In the genomic region with DNA sequence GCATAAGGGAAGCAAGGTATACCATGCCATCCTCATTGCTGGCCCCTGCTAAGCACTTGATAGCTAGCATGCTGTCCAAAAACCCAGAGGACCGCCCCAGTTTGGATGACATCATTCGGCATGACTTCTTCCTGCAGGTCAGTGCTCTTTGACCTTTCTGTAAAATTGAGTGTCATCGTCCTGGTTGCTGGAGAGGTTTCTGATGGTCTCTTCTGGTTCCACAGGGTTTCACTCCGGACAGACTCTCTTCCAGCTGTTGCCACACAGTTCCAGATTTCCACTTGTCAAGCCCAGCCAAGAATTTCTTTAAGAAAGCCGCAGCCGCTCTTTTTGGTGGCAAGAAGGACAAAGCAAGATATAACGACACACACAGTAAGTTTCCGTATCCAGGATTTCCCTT, we compare ENCODE assay signal across 11 mouse cellular contexts. TPM values are rescaled to one million over a fixed set of nuclear protein-coding genes. Genes with fewer than 3 reads are reported as not detected.
DNase-seq lines count a peak whose midpoint lies in the region; ATAC-seq lines count a peak whose summit lies in the region.
"Had no signal": no experiment of that assay in that cellular context is flagged by ENCODE, and none has a peak within 500 bp of the region (broad histone marks: within the 10 kb centered on the region; RNA-seq: fewer than 3 reads in every experiment).

No protein-coding gene starts in this region.

- ATAC-seq in heart, embryonic 14.5 days (ENCODE audit: insufficient number of reproducible peaks, insufficient read depth, low FRiP score, low read depth), result no peak
- ATAC-seq in embryonic facial prominence, embryonic 14.5 days (ENCODE audit: low read depth), result no peak
- ATAC-seq in limb, embryonic 11.5 days (ENCODE audit: insufficient number of reproducible peaks, low FRiP score, low TSS enrichment, low read depth), result no peak
- no peak for ATAC-seq in midbrain, embryonic 15.5 days (replicated peaks)

- no peaks in the 10 kb centered on the region for H3K9me3 ChIP-seq in heart, embryonic 14.5 days (ENCODE audit: control insufficient read depth, low read length)
- H3K9me3 ChIP-seq in embryonic facial prominence, embryonic 14.5 days (ENCODE audit: control insufficient read depth, low read length), result 0 out of 2 replicates have a peak, but pooled peaks cover 6% of the 10 kb centered on the region
- H3K9me3 ChIP-seq in limb, embryonic 11.5 days (ENCODE audit: control insufficient read depth, low read length), result no peaks in the 10 kb centered on the region
- H3K9me3 ChIP-seq in midbrain, embryonic 15.5 days, result no peaks in the 10 kb centered on the region
- H3K9me3 ChIP-seq: liver, embryonic 15.5 days had no signal

- 59% methylated on average over 8 of the region's 8 CpGs for WGBS in heart, embryonic 14.5 days
- WGBS in embryonic facial prominence, embryonic 14.5 days, result 72% methylated on average over 8 of the region's 8 CpGs
- WGBS in limb, embryonic 11.5 days, result 91% methylated on average over 8 of the region's 8 CpGs
- 92% methylated on average over 8 of the region's 8 CpGs for WGBS in midbrain, embryonic 15.5 days

- no peaks in the 10 kb centered on the region for H3K27me3 ChIP-seq in heart, embryonic 14.5 days (ENCODE audit: control insufficient read depth, insufficient read depth, low read length)
- H3K27me3 ChIP-seq in embryonic facial prominence, embryonic 14.5 days (replicated peaks; ENCODE audit: control insufficient read depth, insufficient read depth, low read length), result no peaks in the 10 kb centered on the region
- no peaks in the 10 kb centered on the region for H3K27me3 ChIP-seq in limb, embryonic 11.5 days (ENCODE audit: control insufficient read depth, insufficient read depth, low read length)
- 0 out of 2 replicates have a peak, but pooled peaks cover 2% of the 10 kb centered on the region for H3K27me3 ChIP-seq in midbrain, embryonic 15.5 days (replicated peaks)
- H3K27me3 ChIP-seq: CH12.LX had no signal

- peak overlapping the region; percentile 97 for H3K9ac ChIP-seq in heart, embryonic 14.5 days (ENCODE audit: low read length)
- peak overlapping the region; percentile 5; the same call in 1 of the 2 replicates for H3K9ac ChIP-seq in embryonic facial prominence, embryonic 14.5 days (ENCODE audit: low read depth, low read length)
- no peak overlapping the region for H3K9ac ChIP-seq in limb, embryonic 11.5 days (ENCODE audit: low read length)
- no peak overlapping the region for H3K9ac ChIP-seq in midbrain, embryonic 15.5 days
- H3K9ac ChIP-seq: liver, embryonic 15.5 days had no signal

- peaks cover 14 to 29% of the 10 kb centered on the region in 2 experiments for H3K4me1 ChIP-seq in heart, embryonic 14.5 days (ENCODE audit: control insufficient read depth in 2 of 2, insufficient read depth in 2 of 2, low read length in 2 of 2)
- H3K4me1 ChIP-seq in embryonic facial prominence, embryonic 14.5 days (ENCODE audit: control insufficient read depth, insufficient read depth, low read length), result peaks cover 4% of the 10 kb centered on the region
- H3K4me1 ChIP-seq in limb, embryonic 11.5 days (ENCODE audit: control insufficient read depth, insufficient read depth, low read length), result no peaks in the 10 kb centered on the region; the same call in 1 of the 2 replicates
- H3K4me1 ChIP-seq in midbrain, embryonic 15.5 days, result peaks cover 18% of the 10 kb centered on the region

- H3K4me2 ChIP-seq in heart, embryonic 14.5 days (ENCODE audit: low read length), result peak overlapping the region; percentile 72
- peak overlapping the region; percentile 90 for H3K4me2 ChIP-seq in embryonic facial prominence, embryonic 14.5 days (ENCODE audit: low read depth, low read length)
- peak overlapping the region; percentile 1; the same call in 1 of the 2 replicates for H3K4me2 ChIP-seq in limb, embryonic 11.5 days (ENCODE audit: low read depth, severe bottlenecking)
- peak overlapping the region; percentile 96 for H3K4me2 ChIP-seq in midbrain, embryonic 15.5 days
- H3K4me2 ChIP-seq: liver, embryonic 15.5 days had no signal

- peaks cover 57% of the 10 kb centered on the region for H3K36me3 ChIP-seq in heart, embryonic 14.5 days (ENCODE audit: control insufficient read depth, insufficient read depth, low read length)
- peaks cover 51% of the 10 kb centered on the region for H3K36me3 ChIP-seq in embryonic facial prominence, embryonic 14.5 days (ENCODE audit: control insufficient read depth, insufficient read depth, low read length)
- peaks cover 18% of the 10 kb centered on the region for H3K36me3 ChIP-seq in limb, embryonic 11.5 days (ENCODE audit: control insufficient read depth, insufficient read depth, low read length)
- H3K36me3 ChIP-seq in midbrain, embryonic 15.5 days (replicated peaks), result peaks cover 39% of the 10 kb centered on the region

- peak overlapping the region; percentile 57 to 75 for H3K27ac ChIP-seq in heart, embryonic 14.5 days (replicated peaks in 1 of 2; ENCODE audit: control insufficient read depth in 1 of 2, insufficient read depth in 1 of 2, low read depth in 2 of 2, low read length in 2 of 2)
- H3K27ac ChIP-seq in embryonic facial prominence, embryonic 14.5 days (replicated peaks; ENCODE audit: low read depth, low read length), result no peak overlapping the region
- H3K27ac ChIP-seq in limb, embryonic 11.5 days (replicated peaks; ENCODE audit: low read depth, low read length), result no peak overlapping the region
- no peak overlapping the region for H3K27ac ChIP-seq in midbrain, embryonic 15.5 days
- H3K27ac ChIP-seq: liver, embryonic 15.5 days had no signal

- H3K4me3 ChIP-seq in heart, embryonic 14.5 days (ENCODE audit: control insufficient read depth in 1 of 2, insufficient read depth in 1 of 2, low read depth in 1 of 2, low read length in 2 of 2), result peak overlapping the region; percentile 37 to 86
- peak overlapping the region; percentile 82 for H3K4me3 ChIP-seq in embryonic facial prominence, embryonic 14.5 days (ENCODE audit: low read depth, low read length)
- no peak overlapping the region for H3K4me3 ChIP-seq in limb, embryonic 11.5 days (ENCODE audit: low read depth, low read length)
- H3K4me3 ChIP-seq in midbrain, embryonic 15.5 days, result peak overlapping the region; percentile 74
- H3K4me3 ChIP-seq: liver, embryonic 15.5 days had no signal

- no peak for DNase-seq in heart, adult 8-10 months (ENCODE audit: low spot score)
- DNase-seq in embryonic facial prominence, embryonic 14.5 days (ENCODE audit: low spot score), result no peak
- DNase-seq in limb, embryonic 11.5 days (ENCODE audit: low spot score), result no peak
- DNase-seq in yolk sac, embryonic 10.5 days (ENCODE audit: low spot score), result no peak
- no peak for DNase-seq in adrenal gland, adult 2 months
- DNase-seq in gastrocnemius, adult 18-20 months (ENCODE audit: low spot score), result no peak
- DNase-seq: right cerebral cortex, postnatal 14 days had no signal

RNA-seq across cellular contexts. Expression of gene Plk2, which starts 2.9 kb away (rescaled TPM):
- polyA plus RNA-seq in heart, embryonic 14.5 days (2014; fragmentation: Nextera tagmentation; extraction: Ambion mirVana), result 113 and 116 TPM in 2 replicates
- 10 to 100 TPM; 19.7 to 26.0 (median 23.0) TPM for total RNA-seq in heart, adult 8-10 months (2022)
- polyA plus RNA-seq in embryonic facial prominence, embryonic 14.5 days (2014; fragmentation: Nextera tagmentation; extraction: Ambion mirVana), result 97.9 and 133 TPM in 2 replicates
- polyA plus RNA-seq in limb, embryonic 11.5 days (2014; fragmentation: Nextera tagmentation; extraction: Ambion mirVana), result 86.6 and 95.9 TPM in 2 replicates
- 154 and 173 TPM in 2 replicates for polyA plus RNA-seq in midbrain, embryonic 15.5 days (2015; fragmentation: Nextera tagmentation; extraction: Ambion mirVana)
- 10 to 100 TPM; 10.6 to 15.4 TPM for total RNA-seq in adrenal gland, adult 2 months (2021)
- 3.0 and 3.6 TPM in 2 replicates for polyA plus RNA-seq in adrenal gland, adult 2 months (2012; rRNA removed)
- total RNA-seq in gastrocnemius, adult 18-20 months (2021), result 1 to 10 TPM; 2.4 to 6.0 TPM

RNA-seq across cellular contexts. Expression of gene Gapt, which starts 40.8 kb away (rescaled TPM):
- polyA plus RNA-seq in heart, embryonic 14.5 days (2014; fragmentation: Nextera tagmentation; extraction: Ambion mirVana), result 0.12 TPM in 1 of 2 replicates, not detected in the other
- under 1 TPM; 0.16 to 0.19 (median 0.17) TPM for total RNA-seq in heart, adult 8-10 months (2022)
- polyA plus RNA-seq in embryonic facial prominence, embryonic 14.5 days (2014; fragmentation: Nextera tagmentation; extraction: Ambion mirVana), result 0.36 and 0.39 TPM in 2 replicates
- 0.11 TPM in 1 of 2 replicates, not detected in the other for polyA plus RNA-seq in limb, embryonic 11.5 days (2014; fragmentation: Nextera tagmentation; extraction: Ambion mirVana)
- polyA plus RNA-seq in midbrain, embryonic 15.5 days (2015; fragmentation: Nextera tagmentation; extraction: Ambion mirVana), result 0.08 TPM in 1 of 2 replicates, not detected in the other
- total RNA-seq in adrenal gland, adult 2 months (2021), result under 1 TPM; 0.14 to 0.24 TPM
- 0.19 TPM in 1 of 2 replicates, not detected in the other for polyA plus RNA-seq in adrenal gland, adult 2 months (2012; rRNA removed)
- under 1 TPM in 1 of 2 experiments, not detected in 1; 0.11 TPM for total RNA-seq in gastrocnemius, adult 18-20 months (2021)

Comparison
In these comparisons a context has a peak if more than half of its experiments do, and no peak if none do; other contexts are left out.
1. H3K27ac ChIP-seq: peak in heart, embryonic 14.5 days (2 of 2); none in embryonic facial prominence, embryonic 14.5 days (single experiment), limb, embryonic 11.5 days (single experiment) and midbrain, embryonic 15.5 days (single experiment).
2. H3K4me2 ChIP-seq: peak in every context shown above with its lines; median percentile 96 in midbrain, embryonic 15.5 days; 90 in embryonic facial prominence, embryonic 14.5 days; 72 in heart, embryonic 14.5 days; 1 in limb, embryonic 11.5 days.
3. H3K9ac ChIP-seq: peak in heart, embryonic 14.5 days (single experiment) and embryonic facial prominence, embryonic 14.5 days (single experiment); none in limb, embryonic 11.5 days (single experiment) and midbrain, embryonic 15.5 days (single experiment).
4. RNA of gene Plk2, which starts 2.9 kb away (polyA plus RNA-seq): 154 to 173 TPM in midbrain, embryonic 15.5 days, 113 to 116 TPM in heart, embryonic 14.5 days, 97.9 to 133 TPM in embryonic facial prominence, embryonic 14.5 days and 86.6 to 95.9 TPM in limb, embryonic 11.5 days; 3.0 to 3.6 TPM in adrenal gland, adult 2 months; every median in the first group is over 10 times any median in the second.